Mouse (Mus musculus) Muller cell, postnatal 12 days (primary cell): ENCODE measurements around the gene Ptprz1.
"Not testable (repeated sequence)": the region's sequence is repeated elsewhere in the genome, so short reads cannot be mapped to it uniquely, and the experiment has no call there.

Source experiments
- DNase-seq: peaks from one replicate; pipeline ENCODE4 v3.0.0-alpha.2; 2015; ENCODE audit errors: inconsistent ontology term

The Ptprz1 gene

GRCm38 (mm10) chr6:23003152-23003551 lies 127.8 kb downstream of the Ptprz1 start:
- no peak for DNase-seq

DNA sequence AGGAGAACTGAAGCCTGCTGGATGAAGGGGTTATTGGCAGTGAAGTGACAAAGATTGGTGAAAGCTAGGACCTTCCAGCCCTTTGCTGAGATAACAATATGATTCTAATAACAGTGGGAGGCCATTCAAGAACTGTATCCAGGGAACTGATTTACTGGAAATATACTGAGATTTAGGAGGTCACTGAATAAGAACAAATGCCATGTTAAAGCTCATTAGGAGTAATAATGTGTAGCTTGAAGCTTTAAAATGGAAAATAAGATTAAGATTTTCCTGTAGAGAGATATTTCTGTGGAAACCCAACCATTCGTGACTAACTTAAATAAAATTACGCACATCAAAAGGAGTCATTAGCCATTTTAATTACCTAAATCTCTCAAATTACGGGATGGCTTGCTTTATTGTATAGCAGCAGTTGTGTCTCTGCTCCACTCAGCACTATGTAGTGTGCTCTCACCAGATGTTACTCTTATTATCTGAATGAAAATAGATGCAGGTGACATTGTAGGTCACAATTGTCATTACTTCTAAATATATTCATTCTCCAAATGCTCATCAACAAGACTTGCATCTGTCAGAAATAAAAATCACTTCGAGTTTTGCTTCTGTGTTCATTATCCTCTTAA lies 139.8 kb downstream of the Ptprz1 start:
- peak; percentile 17 for DNase-seq

DNA sequence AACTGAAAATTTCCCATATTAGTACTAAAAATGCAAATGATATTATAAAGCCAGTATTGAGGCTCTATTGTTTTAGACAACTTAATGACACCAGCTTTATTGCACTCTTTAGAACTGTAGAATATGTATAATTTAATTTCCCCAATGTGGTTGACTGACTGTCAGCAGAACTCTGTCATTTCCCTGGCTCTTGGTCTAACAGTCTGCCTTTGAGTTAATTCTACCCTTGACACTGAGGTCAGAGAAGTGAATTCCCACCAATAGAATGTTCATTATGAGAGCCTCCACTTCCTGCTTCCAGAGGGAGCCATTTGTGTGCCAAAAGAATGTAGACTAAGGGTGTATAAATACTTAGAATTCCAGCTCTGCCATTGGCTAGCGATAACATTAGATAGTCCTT lies 152.9 kb downstream of the Ptprz1 start:
- peak; percentile 35 for DNase-seq

DNA sequence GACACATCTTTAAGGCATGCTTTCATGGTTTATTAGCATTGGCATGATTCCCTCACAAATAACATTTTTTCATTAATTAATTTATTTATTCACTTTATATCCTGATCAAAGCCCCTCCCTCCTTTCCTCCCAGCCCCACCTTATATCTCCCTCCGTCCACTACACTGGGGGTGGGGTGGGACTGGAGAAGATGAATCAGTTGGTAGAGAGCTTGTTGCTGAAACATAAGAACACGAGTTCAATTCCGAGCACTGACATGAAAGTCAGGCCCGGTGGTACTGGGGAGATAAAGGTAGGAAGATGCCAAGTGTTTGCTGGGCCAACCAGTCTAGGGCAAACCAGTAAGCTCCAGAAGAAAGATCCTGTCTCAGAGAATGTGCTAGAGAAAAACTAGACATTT lies 173.5 kb downstream of the Ptprz1 start:
- no peak for DNase-seq

DNA sequence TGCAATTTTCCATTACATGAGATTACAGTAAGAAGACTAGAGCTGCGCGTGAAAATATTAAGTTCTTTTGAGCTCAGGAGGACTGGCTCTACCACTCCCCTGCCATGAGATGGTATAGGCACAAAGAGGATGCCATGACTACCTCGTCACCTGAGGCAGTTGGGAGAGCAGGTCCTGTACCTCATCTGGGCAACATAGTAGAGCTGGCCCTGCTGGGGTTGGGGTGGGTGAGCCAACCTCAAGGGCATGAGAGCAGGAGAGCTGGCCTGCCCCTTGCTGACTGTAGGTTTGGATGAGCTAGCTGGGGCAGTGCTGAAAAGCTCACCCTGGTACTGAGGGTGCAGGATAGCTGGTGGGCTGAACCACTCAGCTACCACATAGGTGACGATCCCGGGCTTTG lies 180.4 kb downstream of the Ptprz1 start:
- DNase-seq: no peak

DNA sequence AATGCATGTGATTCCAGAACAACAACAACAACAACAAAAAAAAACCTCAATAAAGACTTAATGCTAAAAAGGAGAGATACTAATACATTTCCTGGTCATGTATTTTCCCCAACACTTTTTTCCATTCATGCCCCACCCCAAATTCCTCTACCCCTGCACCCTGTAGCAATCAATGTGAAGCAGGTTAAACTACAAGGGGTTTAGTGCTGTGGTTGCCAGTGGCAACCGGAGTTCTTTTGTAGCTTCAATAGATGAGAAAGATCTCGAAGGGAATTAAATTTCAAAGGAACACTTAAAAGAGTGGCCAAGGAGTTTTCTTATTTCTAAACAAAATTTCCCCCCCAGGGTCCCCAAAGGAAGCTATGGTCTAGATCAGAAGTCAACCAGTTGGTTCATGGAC lies 200.8 kb downstream of the Ptprz1 start:
- no peak for DNase-seq

DNA sequence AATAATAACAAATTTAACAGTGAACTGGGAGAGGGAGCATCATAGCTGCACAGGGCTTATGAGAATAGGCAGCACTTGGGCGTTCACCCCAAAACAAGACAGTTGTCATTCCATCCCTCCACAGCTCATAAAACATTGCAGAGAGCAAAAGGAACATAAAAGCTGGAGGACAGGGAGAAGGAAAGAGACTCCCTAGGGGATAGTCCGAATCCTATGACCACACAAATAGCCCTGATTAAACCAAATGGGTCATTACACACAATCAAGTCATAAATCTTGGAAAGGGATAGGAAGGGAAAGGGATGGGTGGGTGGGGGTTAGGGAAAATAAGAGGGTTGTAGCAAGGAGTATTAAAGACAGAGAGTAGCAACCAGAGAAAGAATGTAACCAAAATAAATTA lies 203.0 kb downstream of the Ptprz1 start:
- no peak for DNase-seq

DNA sequence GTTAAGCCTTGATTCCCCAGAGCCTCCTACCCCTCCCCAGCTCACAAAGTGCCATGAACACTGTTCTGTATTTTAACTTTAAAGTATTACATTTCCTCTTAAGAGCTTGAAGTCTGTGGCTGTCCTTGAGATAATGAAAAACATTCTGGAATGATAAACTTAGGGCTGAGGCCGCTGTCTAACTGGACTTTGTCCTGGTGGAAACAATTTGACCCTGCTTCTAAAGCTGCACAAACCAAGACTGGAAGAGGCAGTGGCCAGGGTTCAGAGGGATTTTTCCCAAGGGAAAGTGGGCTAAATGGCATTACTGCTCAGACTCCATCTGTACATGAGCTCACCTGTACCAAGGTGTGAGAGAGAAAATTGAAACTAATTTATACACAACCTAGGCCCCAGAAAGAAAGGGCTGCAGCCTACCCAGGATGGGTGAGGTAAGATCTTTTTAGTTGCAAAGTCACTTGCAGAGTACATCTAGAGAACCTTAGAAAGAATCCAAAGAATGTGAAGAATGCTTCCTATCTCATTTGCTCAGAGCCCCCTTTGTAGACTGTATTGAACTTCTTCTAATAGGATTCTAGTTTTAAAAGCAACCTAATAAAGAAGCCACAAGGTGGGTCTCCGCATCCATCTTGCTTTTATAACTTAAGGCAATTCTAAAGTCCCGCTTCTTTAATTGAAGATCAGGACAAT lies 204.8 kb downstream of the Ptprz1 start:
- peak; percentile 27 for DNase-seq

- DNase-seq: no peak
These were observed 209.5 kb downstream of the Ptprz1 start for GRCm38 (mm10) chr6:23084587-23085421.

DNA sequence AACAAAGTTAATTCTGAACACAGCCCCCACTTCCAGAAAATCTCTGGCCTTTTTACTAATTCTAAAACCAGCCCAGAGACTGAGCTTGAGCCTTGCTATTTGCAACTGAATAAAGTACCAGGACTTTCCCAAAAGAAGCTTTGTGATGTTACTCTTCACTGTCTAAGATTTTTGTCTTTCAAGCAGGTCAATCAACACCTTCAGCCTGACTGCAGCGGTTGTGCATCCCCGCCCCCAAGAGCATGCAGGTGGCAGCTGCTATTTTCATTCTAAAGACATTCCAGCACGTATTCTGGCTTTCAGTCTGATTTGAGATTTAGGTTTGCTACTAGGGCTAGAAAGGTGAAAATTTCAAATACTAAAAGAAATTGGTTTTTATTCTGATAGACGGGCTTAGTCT lies 214.0 kb downstream of the Ptprz1 start:
- not testable (repeated sequence) for DNase-seq

GRCm38 (mm10) chr6:23090346-23091055 lies 215.2 kb downstream of the Ptprz1 start:
- not testable (repeated sequence) for DNase-seq
